Mouse (Mus musculus) Muller cell, postnatal 12 days (primary cell): Measurements from ENCODE around the gene Pold1.
A peak's percentile ranks its signal among the peaks of the same experiment; 100 is the strongest.

Source experiments
- DNase-seq: peaks from one replicate; pipeline ENCODE4 v3.0.0-alpha.2; 2015; ENCODE audit errors: inconsistent ontology term

Pold1 gene

DNA sequence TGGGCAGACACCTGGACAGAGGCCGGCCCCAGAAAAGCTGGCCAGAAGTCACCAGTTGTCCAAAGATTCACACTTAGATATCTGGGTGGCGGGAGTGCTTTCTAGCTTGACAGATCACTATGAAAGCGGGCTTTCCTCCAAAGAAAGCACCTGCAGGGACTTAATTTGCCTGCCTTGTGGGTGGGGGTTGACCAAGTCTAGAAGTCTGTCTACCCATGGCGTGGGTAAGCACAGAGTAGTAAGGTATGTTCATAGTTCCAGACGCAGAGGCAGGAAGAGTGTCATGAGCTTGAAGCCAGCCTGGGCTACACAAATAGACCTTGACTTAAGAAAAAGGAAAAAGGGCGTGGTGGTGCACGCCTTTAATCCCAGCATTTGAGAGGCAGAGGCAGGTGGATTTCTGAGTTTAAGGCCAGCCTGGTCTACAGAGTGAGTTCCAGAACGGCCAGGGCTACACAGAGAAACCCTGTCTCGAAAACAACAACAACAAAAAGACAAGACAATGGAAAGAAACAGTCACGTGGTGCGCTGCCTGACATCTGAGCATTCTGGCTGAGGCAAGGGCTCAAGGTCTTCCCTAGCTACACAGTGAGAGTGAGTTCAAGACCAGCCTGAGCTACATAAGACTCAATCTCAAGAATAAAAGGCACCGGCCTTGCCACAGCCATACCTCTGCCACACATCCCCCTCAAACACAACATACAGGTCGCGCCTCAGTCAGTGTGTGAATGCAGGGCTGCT, 22.1 kb downstream of the Pold1 start:
- no peak for DNase-seq

DNA sequence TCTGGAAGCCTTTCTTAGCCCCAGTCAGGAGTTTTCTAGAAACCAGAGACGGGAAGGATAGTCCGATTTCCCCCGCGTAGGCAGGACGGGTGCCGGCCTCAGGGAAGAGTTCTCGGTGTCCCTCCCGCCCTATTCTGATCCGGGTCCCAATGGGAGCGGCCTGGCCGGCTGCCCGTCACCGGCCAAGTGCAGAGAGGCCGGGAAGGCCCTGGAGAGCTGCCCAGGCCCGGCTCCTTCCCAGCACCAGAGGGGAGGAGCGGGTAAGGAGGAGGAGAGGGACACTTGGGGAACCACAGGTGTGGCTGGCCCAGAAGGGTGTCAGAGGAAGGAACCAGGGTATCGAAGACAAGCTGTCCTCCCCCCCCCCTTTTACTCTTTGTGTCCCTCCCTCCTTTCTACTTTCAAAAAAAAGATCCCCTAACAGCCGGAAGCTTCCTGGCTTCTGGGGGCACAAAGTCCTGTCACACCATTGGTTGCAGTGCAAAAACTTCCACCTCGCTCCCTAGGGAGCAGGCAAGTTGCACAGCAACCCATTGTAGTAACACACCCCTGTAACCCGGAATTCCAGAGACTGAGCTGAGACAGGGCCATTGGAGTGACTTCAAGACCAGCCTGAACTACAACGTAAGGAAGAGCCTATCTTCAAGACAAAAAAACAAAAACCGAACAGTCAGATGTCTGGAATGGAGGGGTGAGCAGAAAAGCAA, 23.4 kb downstream of the Pold1 start:
- DNase-seq, result peak; percentile 88

DNA sequence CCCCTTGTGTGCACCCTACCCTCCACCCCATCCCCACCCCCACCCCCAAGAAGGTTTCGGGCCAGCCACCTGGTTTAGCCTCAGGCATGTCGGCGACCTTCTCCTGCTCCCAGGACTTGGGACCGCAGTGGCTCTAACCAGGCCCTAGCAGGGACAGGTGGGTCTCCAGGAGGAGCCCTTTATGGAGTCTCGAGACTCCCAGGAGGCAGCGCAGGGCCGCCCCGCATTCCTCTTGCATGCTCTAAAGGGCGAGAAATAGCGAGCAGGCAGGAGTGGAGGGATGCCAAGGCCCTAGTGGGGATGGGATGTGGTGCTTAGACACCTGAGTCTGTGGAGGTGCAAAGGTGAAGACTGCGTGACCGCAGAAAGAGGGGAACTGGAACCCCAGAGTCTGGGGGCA, 24.1 kb downstream of the Pold1 start, which contains the start of gene Mybpc2:
Gene Mybpc2 (minus strand): TSS at position 155 of the 400 bp plus-strand sequence.
- DNase-seq, result peak; percentile 18

GRCm38 (mm10) chr7:44523056-44523455, 25.6 kb downstream of the Pold1 start:
- no peak for DNase-seq

DNA sequence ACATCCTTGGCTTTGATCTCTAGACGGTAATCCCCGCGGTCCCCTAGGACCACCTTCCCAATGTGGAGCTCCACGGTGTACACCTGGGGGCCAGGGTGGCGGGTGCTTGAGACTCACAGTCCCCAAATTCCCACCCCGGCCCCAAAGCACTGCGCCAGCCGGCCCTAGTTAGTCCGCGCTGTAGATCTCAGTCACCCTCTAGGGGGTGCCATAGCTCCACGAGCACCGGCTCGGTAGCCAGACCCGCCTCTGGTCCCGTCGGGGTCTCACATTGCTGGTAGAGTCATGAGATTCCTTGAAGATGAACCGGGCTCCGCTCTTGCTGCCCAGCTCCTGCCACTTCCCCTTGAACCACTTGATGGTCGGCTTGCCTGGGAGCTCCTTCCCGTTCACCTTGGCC, 26.9 kb downstream of the Pold1 start:
- peak; percentile 51 for DNase-seq

DNA sequence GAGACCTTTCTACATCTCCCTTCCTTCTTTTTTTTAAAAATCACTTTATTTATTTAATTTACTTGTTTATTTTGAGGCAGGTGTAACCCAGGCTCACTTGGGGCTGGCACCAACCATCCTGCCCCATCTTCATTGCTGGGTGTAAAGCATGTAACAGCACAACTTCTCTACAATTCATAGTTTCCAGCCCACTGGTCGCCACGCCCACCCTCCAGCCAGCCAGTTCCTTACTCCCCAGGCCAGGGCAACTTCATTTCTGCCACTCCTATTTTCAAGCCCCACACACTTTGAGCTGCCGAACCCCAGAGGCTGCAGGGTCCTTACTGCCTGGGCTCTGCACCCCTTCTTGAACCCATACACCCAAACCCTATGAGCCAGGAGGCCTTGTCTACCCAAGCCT, 27.7 kb downstream of the Pold1 start:
- DNase-seq, result no peak

DNA sequence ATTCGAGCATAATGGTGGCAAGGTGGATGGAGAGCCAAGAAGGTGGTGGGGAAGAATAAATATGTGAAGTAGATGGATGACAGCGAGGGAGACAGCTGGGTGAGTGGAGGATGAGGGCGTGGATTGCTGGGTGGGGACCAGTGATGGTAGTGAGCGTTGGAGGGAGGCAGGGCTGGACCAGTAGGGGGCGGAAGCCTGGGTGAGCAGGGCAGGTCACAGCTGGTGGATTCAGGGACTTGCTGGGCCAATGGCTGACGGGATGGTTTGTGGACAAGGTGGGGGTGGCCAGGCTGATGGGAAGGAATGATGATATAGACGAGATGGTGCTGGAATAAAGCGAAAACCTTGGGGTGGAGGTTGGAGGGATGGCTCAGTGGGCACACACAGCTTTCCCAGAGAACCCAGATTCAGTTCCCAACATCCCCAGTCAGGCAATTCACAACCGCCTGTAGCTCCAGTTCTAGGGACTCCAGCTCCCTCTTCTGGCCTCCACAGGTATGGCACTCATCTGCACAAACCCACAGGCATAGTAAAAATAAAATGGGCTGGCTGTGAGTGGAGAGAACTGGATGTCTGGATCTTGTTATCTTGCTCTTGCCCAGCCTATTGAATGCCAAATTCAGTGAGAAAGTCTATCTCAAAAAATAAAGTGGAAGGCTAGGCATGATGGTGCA, 29.3 kb downstream of the Pold1 start:
- no peak for DNase-seq

DNA sequence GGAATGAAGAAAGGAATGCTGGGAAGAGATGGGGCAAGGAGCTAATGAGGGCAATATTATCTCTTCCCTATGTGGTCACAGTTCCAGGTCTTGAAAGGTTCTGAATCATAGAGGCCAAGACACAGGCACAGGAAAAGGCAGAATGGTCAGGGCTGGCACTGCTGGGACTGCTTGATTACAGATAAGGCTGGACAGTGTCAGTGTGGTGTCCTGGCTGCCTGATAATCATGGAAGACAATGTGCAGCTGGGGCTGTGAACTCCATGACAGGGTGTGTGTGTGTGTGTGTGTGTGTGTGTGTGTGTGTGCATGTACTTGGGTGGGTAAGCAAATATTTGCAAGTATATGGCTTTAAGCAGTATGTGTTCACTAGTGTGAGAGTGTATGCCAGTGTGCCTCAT, 41.2 kb downstream of the Pold1 start:
- no peak for DNase-seq

- peak; percentile 44 for DNase-seq
These were observed 47.0 kb downstream of the Pold1 start for GRCm38 (mm10) chr7:44501563-44502115.

- DNase-seq, result no peak
These were observed 48.6 kb downstream of the Pold1 start for GRCm38 (mm10) chr7:44500046-44500445.

- no peak for DNase-seq
These were observed 49.7 kb downstream of the Pold1 start for GRCm38 (mm10) chr7:44498922-44499321.

DNA sequence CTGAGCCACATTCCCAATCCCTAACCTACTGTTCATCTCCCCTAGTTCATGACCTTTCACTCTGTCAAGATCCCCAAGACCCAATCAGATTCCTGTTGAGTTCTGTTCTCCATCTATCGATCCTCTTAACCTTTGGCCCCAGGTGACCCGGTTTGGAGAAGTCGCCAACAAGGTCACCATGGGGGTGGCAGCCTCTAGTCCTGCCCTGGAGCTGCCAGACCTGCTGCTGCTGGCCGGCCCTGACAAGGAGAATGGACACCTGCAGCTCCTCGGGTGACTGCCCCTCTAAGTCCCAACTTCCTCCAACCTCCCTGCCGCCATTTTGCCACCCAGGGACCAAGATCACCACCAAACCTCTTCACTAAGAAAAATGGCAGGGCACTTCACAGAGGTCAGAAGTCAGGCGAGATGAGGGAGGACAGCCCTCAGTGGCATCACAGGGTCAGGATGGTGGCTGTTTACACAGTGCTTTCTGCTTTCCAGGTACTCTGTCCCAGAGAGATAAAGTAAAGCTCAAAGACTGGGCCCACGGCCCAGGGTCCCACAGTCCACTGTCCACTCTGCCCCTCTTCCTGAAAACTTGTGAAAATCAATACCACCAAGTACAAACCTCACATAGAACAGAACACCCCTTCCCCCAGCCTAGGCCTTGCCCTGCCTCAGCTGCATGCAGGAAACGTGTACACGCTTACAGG, 51.1 kb downstream of the Pold1 start:
- no peak for DNase-seq

- no peak for DNase-seq
These were observed 51.9 kb downstream of the Pold1 start for GRCm38 (mm10) chr7:44496771-44497109.

- DNase-seq, result peak; percentile 99
These were observed 52.5 kb downstream of the Pold1 start, which contains the start of the genes Emc10 and Fam71e1 for GRCm38 (mm10) chr7:44495992-44496770. TSS of gene Emc10 (minus strand) at chr7:44496529. TSS of gene Fam71e1 (plus strand) at chr7:44496581.

- no peak for DNase-seq
These were observed 53.6 kb downstream of the Pold1 start for GRCm38 (mm10) chr7:44495086-44495485.

DNA sequence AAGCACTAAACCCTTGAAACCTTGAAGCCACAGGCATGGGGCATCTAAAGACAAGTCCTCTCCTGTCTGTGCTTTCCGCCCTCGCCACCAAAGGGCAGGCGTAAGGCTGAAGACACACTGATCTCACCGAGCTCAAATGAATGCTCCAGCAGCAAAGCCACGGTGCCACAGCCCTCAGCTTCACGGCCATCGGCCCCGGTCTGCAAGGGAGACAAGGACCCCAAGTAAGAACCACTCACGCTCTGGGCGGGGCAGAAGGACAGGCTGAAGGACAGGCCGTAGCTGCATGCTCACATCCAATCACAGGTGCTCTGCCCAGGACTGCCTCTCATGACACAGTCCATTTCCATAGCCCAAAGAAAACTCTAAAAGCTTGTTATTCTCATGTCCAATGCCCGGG, 54.0 kb downstream of the Pold1 start:
- no peak for DNase-seq

DNA sequence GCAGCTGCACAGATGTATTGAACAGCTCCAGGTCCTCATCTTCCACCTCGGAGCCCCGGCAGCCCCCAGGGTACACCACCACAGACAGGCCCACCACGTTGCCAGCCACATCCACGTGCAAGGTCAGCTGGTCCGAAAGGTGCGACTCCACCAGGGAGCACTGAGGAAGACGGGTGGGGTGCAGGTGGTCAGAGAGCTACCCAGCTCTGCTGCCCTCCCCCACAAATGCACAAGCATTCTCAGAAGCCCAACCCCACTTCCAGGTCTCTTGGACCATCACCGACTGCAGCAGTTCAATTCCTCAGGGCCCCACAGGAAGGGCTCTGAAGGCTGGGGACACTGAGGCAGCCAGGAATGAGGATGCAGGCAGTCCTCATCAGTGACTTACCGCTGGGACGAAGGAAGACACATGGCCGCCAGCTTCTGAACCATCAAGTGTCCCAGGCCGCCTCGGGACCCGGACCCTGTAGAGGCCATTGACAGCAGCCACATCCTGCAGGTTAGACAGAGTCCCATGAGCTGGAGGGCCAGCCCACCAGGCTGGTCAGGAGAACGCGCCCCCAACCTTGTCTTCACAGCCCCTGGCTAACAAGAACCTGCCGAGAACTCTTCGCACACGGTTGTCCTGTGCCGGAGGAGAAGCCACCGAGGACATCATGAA, 56.4 kb downstream of the Pold1 start:
- DNase-seq, result no peak

- no peak for DNase-seq
These were observed 57.3 kb downstream of the Pold1 start for GRCm38 (mm10) chr7:44491391-44491790.

- no peak for DNase-seq
These were observed 58.4 kb downstream of the Pold1 start for GRCm38 (mm10) chr7:44490281-44490680.

- no peak for DNase-seq
These were observed 60.1 kb downstream of the Pold1 start for GRCm38 (mm10) chr7:44488545-44488944.
